Mouse (Mus musculus): ENCODE data around the gene Gse1. TPM values are rescaled to one million over a fixed set of nuclear protein-coding genes. Genes with fewer than 3 reads are reported as not detected.

Gene Gse1
- total and polyA plus RNA-seq, 3 experiments = 23.6 to 128 (median 66.9) TPM

- TF ChIP-seq KAT2A (conservative IDR thresholded peaks at IDR 0.05; ENCODE audit: low read depth, low read length) (no peak; the same call in 1 of the 2 replicates), USF1 (IDR thresholded peaks at IDR 0.05; ENCODE audit: low read depth, low read length) (peak; percentile 28; the same call in 1 of the 2 replicates), POLR2AphosphoS5 (IDR thresholded peaks at IDR 0.05; ENCODE audit: borderline replicate concordance, low read depth, low read length) (no peak), GATA1 (IDR thresholded peaks at IDR 0.05; ENCODE audit: low read depth, low read length) (peak; percentile 53; the same call in 1 of the 2 replicates)
Measured at GRCm38 (mm10) chr8:120487729-120488510, 259.7 kb downstream of the Gse1 start (continued).

DNA sequence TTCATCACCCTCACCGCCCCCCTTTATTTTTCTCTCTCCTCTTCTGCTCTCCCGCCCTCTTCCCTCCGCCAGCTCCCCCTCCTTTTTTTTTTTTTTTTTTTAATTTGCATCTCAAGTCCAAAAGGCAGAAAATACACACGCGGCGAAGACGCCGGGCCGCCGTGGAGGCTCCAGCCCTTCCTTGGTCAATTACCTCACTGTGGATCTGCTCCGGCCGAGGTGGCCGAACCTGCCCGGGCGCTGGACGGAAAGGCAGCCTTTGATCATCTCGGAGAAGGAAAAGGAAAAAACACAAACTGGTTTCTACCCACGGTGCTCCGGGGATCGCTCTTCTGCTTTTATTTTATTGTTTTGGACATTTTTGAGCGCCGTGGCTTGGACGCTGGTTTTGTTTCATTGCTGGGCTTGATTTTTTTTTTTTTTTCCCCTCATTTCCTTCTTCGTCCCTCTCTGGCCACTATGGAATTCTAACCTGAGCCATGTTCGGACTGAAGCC, 260.4 kb downstream of the Gse1 start:
- Histone ChIP-seq H3K27me3 (ENCODE audit: control insufficient read depth in 1 of 2, insufficient read depth in 2 of 2, low read length in 2 of 2) (no peaks in the 10 kb centered on the region), H3K27ac (ENCODE audit: control insufficient read depth, low read depth, low read length) (peak overlapping the region; percentile 99), H3K36me3 (ENCODE audit: control insufficient read depth in 1 of 2, insufficient read depth in 2 of 2, low read length in 2 of 2) (peaks cover 0 to 16% of the 10 kb centered on the region in 2 experiments; a peak in 2 of 4 replicates), H3K9me3 (replicated peaks; ENCODE audit: insufficient read depth, low read length) (no peaks in the 10 kb centered on the region), H3K4me3 (ENCODE audit: control insufficient read depth in 1 of 2, insufficient read depth in 1 of 2, low read depth in 2 of 2, low read length in 2 of 2) (peak overlapping the region; percentile 85 to 93), H3K4me1 (ENCODE audit: control insufficient read depth in 1 of 2, insufficient read depth in 2 of 2, low read length in 2 of 2) (peaks cover 3 to 28% of the 10 kb centered on the region in 2 experiments), H3K9ac (ENCODE audit: control insufficient read depth, low read depth, low read length, poor library complexity, severe bottlenecking) (peak overlapping the region; percentile 89), H3K79me2 (ENCODE audit: control insufficient read depth, insufficient read depth, low read length, poor library complexity) (peaks cover 75% of the 10 kb centered on the region)
- DNase-seq (ENCODE audit: low read depth, low spot score) = no peak
- no peak; a peak in 3 of 4 replicates for TF ChIP-seq POLR2A (IDR thresholded peaks at IDR 0.05; ENCODE audit: control insufficient read depth in 1 of 2, insufficient read depth in 1 of 2, low read depth in 1 of 2, low read length in 2 of 2, poor library complexity in 1 of 2)
- no peak for TF ChIP-seq RCOR1 (IDR thresholded peaks at IDR 0.05; ENCODE audit: low read depth, low read length)
- TF ChIP-seq CTCF (IDR thresholded peaks at IDR 0.05 in 2 of 3, conservative IDR thresholded peaks at IDR 0.05 in 1 of 3; ENCODE audit: control insufficient read depth in 1 of 3, insufficient read depth in 1 of 3, low read depth in 2 of 3, low read length in 3 of 3, poor library complexity in 1 of 3, severe bottlenecking in 1 of 3) = no peak
- peak; percentile 85 for TF ChIP-seq CHD1 (IDR thresholded peaks at IDR 0.05; ENCODE audit: low read depth, low read length)
- no peak for TF ChIP-seq GABPA (IDR thresholded peaks at IDR 0.05; ENCODE audit: low read depth, low read length)
- no peak for TF ChIP-seq KAT2A (conservative IDR thresholded peaks at IDR 0.05; ENCODE audit: low read depth, low read length)
- TF ChIP-seq NRF1 (IDR thresholded peaks at IDR 0.05; ENCODE audit: insufficient read depth, low read depth, low read length, poor library complexity, severe bottlenecking) = no peak
- no peak for TF ChIP-seq MAFK (IDR thresholded peaks at IDR 0.05; ENCODE audit: borderline replicate concordance, low read depth, low read length)
- no peak; the same call in 1 of the 2 replicates for TF ChIP-seq ETS1 (IDR thresholded peaks at IDR 0.05; ENCODE audit: low read depth, low read length)
- TF ChIP-seq USF2 (IDR thresholded peaks at IDR 0.05; ENCODE audit: borderline replicate concordance in 1 of 2, insufficient read depth in 1 of 2, low read depth in 1 of 2, low read length in 2 of 2) = no peak
- TF ChIP-seq MEF2A (IDR thresholded peaks at IDR 0.05; ENCODE audit: extremely low read depth, insufficient replicate concordance, low read depth, low read length, poor library complexity, severe bottlenecking) = no peak
- no peak for TF ChIP-seq BHLHE40 (IDR thresholded peaks at IDR 0.05; ENCODE audit: borderline replicate concordance, low read depth, low read length)
- TF ChIP-seq ZMIZ1 (IDR thresholded peaks at IDR 0.05; ENCODE audit: low read depth, low read length) = no peak; the same call in none of the 2 replicates
- TF ChIP-seq POLR2AphosphoS2 (IDR thresholded peaks at IDR 0.05; ENCODE audit: low read length) = no peak
- TF ChIP-seq TAL1 (IDR thresholded peaks at IDR 0.05; ENCODE audit: low read length) = no peak
- no peak for TF ChIP-seq TBP (IDR thresholded peaks at IDR 0.05; ENCODE audit: low read depth, low read length)
- peak; percentile 94 for TF ChIP-seq ZNF384 (IDR thresholded peaks at IDR 0.05; ENCODE audit: low read depth, low read length)
- TF ChIP-seq GATA1 (IDR thresholded peaks at IDR 0.05; ENCODE audit: low read depth, low read length) = no peak
- TF ChIP-seq TCF12 (IDR thresholded peaks at IDR 0.05; ENCODE audit: low read depth, low read length) = no peak
- TF ChIP-seq MAX (IDR thresholded peaks at IDR 0.05; ENCODE audit: low read length) = peak; percentile 9; the same call in 1 of the 2 replicates
- TF ChIP-seq ELF1 (IDR thresholded peaks at IDR 0.05; ENCODE audit: low read depth, low read length) = no peak
- TF ChIP-seq USF1 (IDR thresholded peaks at IDR 0.05; ENCODE audit: low read depth, low read length) = no peak
- no peak for TF ChIP-seq MAZ (IDR thresholded peaks at IDR 0.05; ENCODE audit: low read depth, low read length)
- no peak for TF ChIP-seq JUND (IDR thresholded peaks at IDR 0.05; ENCODE audit: low read depth, low read length)
- no peak for TF ChIP-seq EP300 (IDR thresholded peaks at IDR 0.05; ENCODE audit: low read depth in 1 of 2, low read length in 2 of 2)
- TF ChIP-seq MYC (IDR thresholded peaks at IDR 0.05; ENCODE audit: low read depth, low read length) = no peak
- no peak for TF ChIP-seq ZKSCAN1 (IDR thresholded peaks at IDR 0.05; ENCODE audit: low read depth, low read length)
- TF ChIP-seq SIN3A (IDR thresholded peaks at IDR 0.05; ENCODE audit: low read length) = no peak
- no peak for TF ChIP-seq SMC3 (IDR thresholded peaks at IDR 0.05; ENCODE audit: low read depth, low read length)
- no peak; the same call in none of the 2 replicates for TF ChIP-seq MXI1 (IDR thresholded peaks at IDR 0.05; ENCODE audit: low read depth, low read length)
- no peak for TF ChIP-seq ZC3H11A (IDR thresholded peaks at IDR 0.05; ENCODE audit: low read depth, low read length)

All from MEL (cell line).